Mouse (Mus musculus) megakaryocyte, embryonic 14.5 days (primary cell): Measurements from ENCODE around the gene Taf11.

ENCODE experiments used
- FLI1 ChIP-seq: IDR thresholded peaks from 2 replicates; pipeline ENCODE4 v1.6.1; 2012; ENCODE audit warnings: low read length, inconsistent platforms, mixed read lengths
- GATA1 ChIP-seq: IDR thresholded peaks from 3 replicates; pipeline ENCODE4 v1.6.1; 2012; ENCODE audit warnings: mixed read lengths, low read length, inconsistent platforms, borderline replicate concordance

- TF ChIP-seq GATA1, result no peak
- TF ChIP-seq FLI1, result no peak
These were observed 51.8 kb downstream of the Taf11 start for GRCm38 (mm10) chr17:27857649-27858475.
